Mouse (Mus musculus): ENCODE measurements around the gene Timm10. TPM values are rescaled to one million over a fixed set of nuclear protein-coding genes. Genes with fewer than 3 reads are reported as not detected.
"Not testable (repeated sequence)": the region's sequence is repeated elsewhere in the genome, so short reads cannot be mapped to it uniquely, and the experiment has no call there.

The Timm10 gene
- polyA plus RNA-seq, 1 experiment from 2014 or later, result 76.6 TPM

- Histone ChIP-seq H3K27ac (peak within 1 kb of the TSS; percentile 75), H3K9me3 (replicated peaks) (no peaks in the 10 kb centered on the region; the same call in 1 of the 2 replicates), H3K4me2 (peak within 1 kb of the TSS; percentile 99), H3K4me1 (replicated peaks) (0 out of 2 replicates have a peak, but pooled peaks cover 10% of the 10 kb centered on the region), H3K4me3 (peak within 1 kb of the TSS; percentile 72), H3K9ac (peak within 1 kb of the TSS; percentile 64), H3K36me3 (no peaks in the 10 kb centered on the region; the same call in 1 of the 2 replicates), H3K27me3 (no peaks in the 10 kb centered on the region)
- WGBS, result under 1% methylated on average over 21 of the region's 21 CpGs
- ATAC-seq (replicated peaks; ENCODE audit: insufficient number of reproducible peaks, insufficient read depth, low FRiP score, low read depth), result peak; percentile 70
These were observed 28.3 kb upstream of the Timm10 start, which contains the start of gene Ube2l6 for GRCm38 (mm10) chr2:84798493-84798921. TSS of gene Ube2l6 (plus strand) at chr2:84798828.

DNA sequence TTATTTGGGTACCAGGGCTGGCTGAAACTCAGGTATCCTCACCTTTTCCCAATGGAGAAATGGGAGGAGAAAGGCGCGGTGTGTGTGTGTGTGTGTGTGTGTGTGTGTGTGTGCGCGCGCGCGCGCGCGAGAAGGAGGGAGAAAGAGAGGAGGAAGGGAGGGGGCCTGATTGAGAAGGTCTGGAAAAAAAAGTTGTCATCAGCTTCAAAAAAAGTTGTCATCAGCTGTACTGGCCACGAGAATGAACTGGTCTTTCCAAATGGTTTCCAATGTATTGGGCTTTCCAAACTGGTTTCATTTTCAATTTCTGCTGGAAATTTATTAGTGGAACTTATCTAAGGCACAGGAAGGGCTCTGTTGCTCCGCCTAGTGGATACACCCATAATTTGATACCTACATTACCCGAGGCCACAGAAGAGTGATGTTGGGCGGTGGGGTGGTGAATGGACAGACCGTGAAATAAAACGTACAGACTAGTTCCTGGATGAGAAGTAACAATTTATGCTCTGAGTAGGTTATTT, 27.7 kb upstream of the Timm10 start:
- 0 out of 2 replicates have a peak, but pooled peaks cover 10% of the 10 kb centered on the region for H3K4me1 ChIP-seq (replicated peaks)
- no peaks in the 10 kb centered on the region; the same call in 1 of the 2 replicates for H3K9me3 ChIP-seq (replicated peaks)
- peak overlapping the region; percentile 99 for H3K4me2 ChIP-seq
- WGBS, result 0% methylated on average over 16 of the region's 16 CpGs
- peaks cover 4% of the 10 kb centered on the region; the same call in 1 of the 2 replicates for H3K36me3 ChIP-seq
- ATAC-seq (replicated peaks; ENCODE audit: insufficient number of reproducible peaks, insufficient read depth, low FRiP score, low read depth), result peak; percentile 47
- peak overlapping the region; percentile 64 for H3K9ac ChIP-seq
- no peaks in the 10 kb centered on the region for H3K27me3 ChIP-seq
- H3K4me3 ChIP-seq, result peak overlapping the region; percentile 72
- H3K27ac ChIP-seq, result peak overlapping the region; percentile 75

DNA sequence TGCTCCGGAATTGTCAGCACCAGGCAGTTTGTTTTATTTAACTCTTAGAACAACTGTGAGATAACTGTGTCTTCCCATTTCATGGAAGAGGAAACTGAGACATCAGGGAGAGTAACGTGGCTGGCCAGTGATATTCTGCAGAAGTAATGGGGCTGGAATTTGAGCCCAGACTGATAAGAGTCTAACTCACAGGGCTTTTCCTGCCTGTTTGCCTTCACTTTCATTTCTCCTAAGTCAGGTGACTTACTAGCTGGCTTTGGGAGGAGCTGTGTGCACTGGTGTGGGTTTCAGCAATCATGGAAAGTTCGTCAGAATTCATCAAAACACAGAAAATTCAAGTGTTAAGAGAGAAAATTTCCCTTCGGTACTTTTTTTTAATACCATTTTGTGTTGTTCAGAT, 26.5 kb upstream of the Timm10 start:
- 0 out of 2 replicates have a peak, but pooled peaks cover 10% of the 10 kb centered on the region for H3K4me1 ChIP-seq (replicated peaks)
- no peak overlapping the region for H3K27ac ChIP-seq
- H3K4me2 ChIP-seq, result no peak overlapping the region; the same call in 1 of the 2 replicates
- no peak for ATAC-seq (replicated peaks; ENCODE audit: insufficient number of reproducible peaks, insufficient read depth, low FRiP score, low read depth)
- no peak overlapping the region for H3K9ac ChIP-seq
- no peaks in the 10 kb centered on the region for H3K27me3 ChIP-seq
- H3K4me3 ChIP-seq, result no peak overlapping the region
- WGBS, result 65% methylated on average over 4 of the region's 4 CpGs
- H3K36me3 ChIP-seq, result peaks cover 4% of the 10 kb centered on the region; the same call in 1 of the 2 replicates
- H3K9me3 ChIP-seq (replicated peaks), result no peaks in the 10 kb centered on the region

DNA sequence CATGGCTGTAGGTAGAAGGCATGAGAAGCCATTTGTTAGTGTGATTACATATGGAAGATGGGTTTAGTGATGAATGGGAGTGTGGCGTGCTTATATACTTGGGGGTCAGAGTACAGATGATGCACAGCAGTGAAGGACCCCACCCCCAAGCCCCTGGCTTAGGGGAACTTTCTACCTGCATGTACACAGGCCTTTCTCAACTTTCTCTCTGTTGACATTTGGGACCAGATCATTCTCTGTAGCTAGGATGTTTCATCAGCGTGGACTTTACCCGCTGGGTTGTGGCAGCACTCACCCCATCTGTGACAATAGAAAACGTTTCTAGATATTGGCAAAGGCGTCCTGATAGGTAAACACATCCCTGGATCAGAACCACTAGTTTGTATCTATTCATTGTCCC, 25.6 kb upstream of the Timm10 start:
- WGBS, result 78% methylated on average over 5 of the region's 5 CpGs
- not testable (repeated sequence) for H3K9me3 ChIP-seq (replicated peaks); H3K4me1 ChIP-seq (replicated peaks); ATAC-seq (replicated peaks; ENCODE audit: insufficient number of reproducible peaks, insufficient read depth, low FRiP score, low read depth); H3K27me3 ChIP-seq; H3K4me3 ChIP-seq; H3K36me3 ChIP-seq; H3K4me2 ChIP-seq; H3K27ac ChIP-seq; H3K9ac ChIP-seq

GRCm38 (mm10) chr2:84803963-84804362, 22.8 kb upstream of the Timm10 start:
- no peak overlapping the region for H3K4me2 ChIP-seq
- no peaks in the 10 kb centered on the region for H3K27me3 ChIP-seq
- peaks cover 10% of the 10 kb centered on the region; the same call in 1 of the 2 replicates for H3K36me3 ChIP-seq
- no peak for ATAC-seq (replicated peaks; ENCODE audit: insufficient number of reproducible peaks, insufficient read depth, low FRiP score, low read depth)
- no peak overlapping the region for H3K9ac ChIP-seq
- H3K27ac ChIP-seq, result no peak overlapping the region
- H3K4me3 ChIP-seq, result no peak overlapping the region
- H3K4me1 ChIP-seq (replicated peaks), result 0 out of 2 replicates have a peak, but pooled peaks cover 3% of the 10 kb centered on the region
- 87% methylated on average over 7 of the region's 7 CpGs for WGBS
- no peaks in the 10 kb centered on the region for H3K9me3 ChIP-seq (replicated peaks)

GRCm38 (mm10) chr2:84806546-84806945, 20.3 kb upstream of the Timm10 start:
- Histone ChIP-seq H3K27me3 (no peaks in the 10 kb centered on the region), H3K9ac (no peak overlapping the region), H3K27ac (no peak overlapping the region), H3K36me3 (peaks cover 10% of the 10 kb centered on the region; the same call in 1 of the 2 replicates), H3K4me1 (replicated peaks) (peaks cover 10% of the 10 kb centered on the region), H3K4me3 (no peak overlapping the region), H3K4me2 (no peak overlapping the region), H3K9me3 (replicated peaks) (no peaks in the 10 kb centered on the region)
- WGBS, result 52% methylated on average over 5 of the region's 5 CpGs
- no peak for ATAC-seq (replicated peaks; ENCODE audit: insufficient number of reproducible peaks, insufficient read depth, low FRiP score, low read depth)

GRCm38 (mm10) chr2:84809330-84809729, 17.5 kb upstream of the Timm10 start:
- no peak for ATAC-seq (replicated peaks; ENCODE audit: insufficient number of reproducible peaks, insufficient read depth, low FRiP score, low read depth)
- H3K36me3 ChIP-seq, result 0 out of 2 replicates have a peak, but pooled peaks cover 6% of the 10 kb centered on the region
- no peak overlapping the region for H3K4me2 ChIP-seq

DNA sequence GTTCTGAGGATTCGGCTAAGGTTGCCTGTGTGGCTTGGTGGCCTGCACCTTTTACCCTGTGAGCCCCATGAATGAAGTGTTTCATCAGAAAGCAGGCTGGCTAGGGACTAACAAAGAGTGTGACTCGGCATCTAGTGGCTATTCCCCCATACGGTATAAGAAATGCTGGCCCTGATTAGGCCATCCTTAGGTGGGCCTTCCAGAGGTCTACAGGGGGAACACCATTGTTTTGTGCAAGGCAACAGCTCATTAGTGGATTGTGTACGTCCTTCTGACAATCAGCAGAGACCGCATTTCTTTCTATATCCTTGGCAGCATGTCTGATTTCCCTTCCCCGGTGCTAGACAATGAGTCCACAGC, 16.3 kb upstream of the Timm10 start:
- H3K9ac ChIP-seq, result no peak overlapping the region
- no peaks in the 10 kb centered on the region for H3K27me3 ChIP-seq
- H3K36me3 ChIP-seq, result 0 out of 2 replicates have a peak, but pooled peaks cover 6% of the 10 kb centered on the region
- peak overlapping the region; percentile 81 for H3K27ac ChIP-seq
- peak overlapping the region; percentile 63 for H3K4me2 ChIP-seq
- no peak overlapping the region for H3K4me3 ChIP-seq
- no peak for ATAC-seq (replicated peaks; ENCODE audit: insufficient number of reproducible peaks, insufficient read depth, low FRiP score, low read depth)
- no peaks in the 10 kb centered on the region for H3K9me3 ChIP-seq (replicated peaks)
- H3K4me1 ChIP-seq (replicated peaks), result peaks cover 22% of the 10 kb centered on the region
- WGBS, result 66% methylated on average over 6 of the region's 6 CpGs

More at GRCm38 (mm10) chr2:84809330-84809729, 17.5 kb upstream of the Timm10 start:
- Histone ChIP-seq H3K4me1 (replicated peaks) (peaks cover 22% of the 10 kb centered on the region), H3K9me3 (replicated peaks) (no peaks in the 10 kb centered on the region), H3K27me3 (no peaks in the 10 kb centered on the region), H3K4me3 (no peak overlapping the region), H3K9ac (no peak overlapping the region), H3K27ac (no peak overlapping the region)

GRCm38 (mm10) chr2:84810886-84811577, 15.8 kb upstream of the Timm10 start:
- no peaks in the 10 kb centered on the region for H3K27me3 ChIP-seq

GRCm38 (mm10) chr2:84811880-84812279, 14.9 kb upstream of the Timm10 start:
- 12% methylated on average over 7 of the region's 7 CpGs for WGBS
- Histone ChIP-seq H3K9ac (no peak overlapping the region), H3K36me3 (0 out of 2 replicates have a peak, but pooled peaks cover 6% of the 10 kb centered on the region), H3K4me3 (no peak overlapping the region), H3K9me3 (replicated peaks) (no peaks in the 10 kb centered on the region), H3K4me2 (peak overlapping the region; percentile 19), H3K27me3 (no peaks in the 10 kb centered on the region), H3K4me1 (replicated peaks) (peaks cover 22% of the 10 kb centered on the region), H3K27ac (peak overlapping the region; percentile 81)
- ATAC-seq (replicated peaks; ENCODE audit: insufficient number of reproducible peaks, insufficient read depth, low FRiP score, low read depth), result peak; percentile 54

More at GRCm38 (mm10) chr2:84810886-84811577, 15.8 kb upstream of the Timm10 start:
- peak; percentile 58 for ATAC-seq (replicated peaks; ENCODE audit: insufficient number of reproducible peaks, insufficient read depth, low FRiP score, low read depth)
- peak overlapping the region; percentile 36 for H3K4me3 ChIP-seq
- H3K9me3 ChIP-seq (replicated peaks), result no peaks in the 10 kb centered on the region
- H3K4me2 ChIP-seq, result peak overlapping the region; percentile 63
- H3K4me1 ChIP-seq (replicated peaks), result peaks cover 22% of the 10 kb centered on the region
- 20% methylated on average over 26 of the region's 26 CpGs for WGBS
- H3K9ac ChIP-seq, result peak overlapping the region; percentile 35; the same call in 1 of the 2 replicates
- 0 out of 2 replicates have a peak, but pooled peaks cover 6% of the 10 kb centered on the region for H3K36me3 ChIP-seq
- H3K27ac ChIP-seq, result peak overlapping the region; percentile 81

DNA sequence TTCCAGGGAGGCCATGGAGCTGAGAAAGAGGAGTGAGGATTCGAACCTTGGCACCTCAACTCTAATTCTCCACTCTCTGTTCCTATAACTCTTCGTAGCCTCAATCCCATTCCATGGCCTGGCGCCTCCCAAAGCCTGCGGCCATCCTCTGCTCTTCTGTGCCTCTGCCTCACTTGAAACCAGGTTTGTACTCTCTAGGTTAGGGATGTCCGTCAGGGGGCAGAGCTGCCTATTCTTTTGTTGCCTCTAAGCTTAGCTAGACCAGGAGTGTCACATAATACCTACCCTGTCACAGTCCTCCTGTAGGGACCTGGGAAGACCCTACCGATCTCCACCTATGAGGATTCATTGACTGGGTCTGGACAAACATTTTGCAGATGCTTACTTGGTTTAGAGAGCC, 14.1 kb upstream of the Timm10 start:
- Histone ChIP-seq H3K4me2 (no peak overlapping the region), H3K4me3 (no peak overlapping the region), H3K9ac (no peak overlapping the region), H3K27ac (peak overlapping the region; percentile 81), H3K9me3 (replicated peaks) (no peaks in the 10 kb centered on the region), H3K4me1 (replicated peaks) (peaks cover 22% of the 10 kb centered on the region), H3K27me3 (no peaks in the 10 kb centered on the region), H3K36me3 (0 out of 2 replicates have a peak, but pooled peaks cover 6% of the 10 kb centered on the region)
- ATAC-seq (replicated peaks; ENCODE audit: insufficient number of reproducible peaks, insufficient read depth, low FRiP score, low read depth), result no peak
- 83% methylated on average over 6 of the region's 6 CpGs for WGBS
